Mouse (Mus musculus) kidney, adult 2 months (tissue): ENCODE data around the gene Spink4. TPM values are rescaled to one million over a fixed set of nuclear protein-coding genes. Genes with fewer than 3 reads are reported as not detected.
A peak's percentile ranks its signal among the peaks of the same experiment; 100 is the strongest.
"Not testable (repeated sequence)": the region's sequence is repeated elsewhere in the genome, so short reads cannot be mapped to it uniquely, and the experiment has no call there.

Experiments
- DNase-seq: peaks from one replicate; pipeline ENCODE4 v3.0.0; 2021
- H3K27ac ChIP-seq: fragments of 200-500 bp; 2 replicates; pipeline ENCODE4 v1.5.1; 2012; ENCODE audit warnings: low read depth, low read length, control low read depth, inconsistent platforms; ENCODE audit not compliant: insufficient read depth
- H3K27me3 ChIP-seq: fragments of 200-500 bp; replicated peaks from 2 replicates; pipeline ENCODE4 v1.6.1; 2012; ENCODE audit warnings: mild to moderate bottlenecking, moderate library complexity, low read length, inconsistent platforms; ENCODE audit not compliant: control insufficient read depth, insufficient read depth
- H3K36me3 ChIP-seq: fragments of 200-500 bp; 2 replicates; pipeline ENCODE4 v1.6.1; 2012; ENCODE audit warnings: mild to moderate bottlenecking, moderate library complexity, low read length, inconsistent platforms; ENCODE audit not compliant: control insufficient read depth, insufficient read depth
- H3K4me1 ChIP-seq: fragments of 200-500 bp; 2 replicates; pipeline ENCODE4 v1.6.1; 2011; ENCODE audit warnings: low read length; ENCODE audit not compliant: control insufficient read depth, insufficient read depth
- H3K4me3 ChIP-seq: fragments of 200-500 bp; 2 replicates; pipeline ENCODE4 v1.5.1; 2011; ENCODE audit warnings: mild to moderate bottlenecking, low read depth, low read length, control low read depth; ENCODE audit not compliant: insufficient read depth
- CTCF ChIP-seq: fragments of 200-500 bp; conservative IDR thresholded peaks from 2 replicates; pipeline ENCODE4 v1.5.1; 2011; ENCODE audit warnings: low read depth, mild to moderate bottlenecking, control low read depth, low read length, moderate library complexity, mixed read lengths; ENCODE audit not compliant: insufficient read depth, insufficient read length
- POLR2A ChIP-seq: fragments of 200-500 bp; IDR thresholded peaks from one replicate; pipeline ENCODE4 v1.6.1; 2011; ENCODE audit warnings: low read depth, low read length, control low read depth
- WGBS: fragments of 180-500 bp; shearing (Covaris S2); methylation state at CpG from one replicate; pipeline ENCODE4 v1.1.7; 2018; 5-methylcytosine and 5-hydroxymethylcytosine counted together
- polyA plus RNA-seq: library from polyadenylated mRNA; depleted of rRNA; stranded (reverse); fragments of >200 nt; gene quantifications from 2 replicates; pipeline ENCODE4 v1.2.3, GENCODE M21; 2012

Spink4 gene
- polyA plus RNA-seq, 1 experiment = 3.2 TPM

GRCm38 (mm10) chr4:40921288-40921687 is 1.4 kb downstream of the Spink4 start:
- no peak overlapping the region for H3K4me3 ChIP-seq
- peak; percentile 19 for DNase-seq
- peaks cover 9% of the 10 kb centered on the region; the same call in 1 of the 2 replicates for H3K4me1 ChIP-seq
- TF ChIP-seq CTCF (no peak), POLR2A (no peak)
- H3K27me3 ChIP-seq = no peaks in the 10 kb centered on the region
- H3K27ac ChIP-seq = peak overlapping the region; percentile 50; the same call in 1 of the 2 replicates
- H3K36me3 ChIP-seq = no peaks in the 10 kb centered on the region
- 80% methylated on average over 3 of the region's 3 CpGs for WGBS

DNA sequence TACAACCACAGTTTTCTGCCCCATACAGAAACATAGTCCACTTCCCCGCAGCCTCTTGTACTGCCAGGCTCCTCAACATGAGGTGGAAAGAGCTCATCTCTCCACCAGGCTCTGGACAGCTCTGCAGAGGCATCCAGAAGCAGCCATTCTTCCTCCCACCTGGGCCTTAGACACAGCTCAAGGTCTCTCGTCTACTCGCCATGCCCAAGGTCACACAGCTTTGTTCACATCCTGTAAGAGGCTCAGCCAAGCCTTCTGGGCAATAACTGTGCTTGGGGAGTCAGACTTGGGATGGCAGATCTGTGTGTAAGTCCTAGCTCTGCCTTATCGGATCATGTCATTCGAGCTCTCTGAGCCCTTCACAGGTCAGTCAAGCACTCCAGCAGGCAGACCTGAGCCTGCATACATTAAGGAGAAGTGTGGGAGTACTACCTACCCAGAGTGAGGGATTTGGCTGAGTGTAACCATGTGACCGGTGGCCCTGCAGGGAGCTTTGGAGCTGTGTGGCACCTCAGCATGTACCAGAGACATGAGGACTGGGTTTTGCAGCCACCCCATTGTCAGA is 3.3 kb downstream of the Spink4 start:
- WGBS = 50% methylated on average over 6 of the region's 6 CpGs
- TF ChIP-seq POLR2A = no peak
- no peak for TF ChIP-seq CTCF
- Histone ChIP-seq H3K27ac (peak overlapping the region; percentile 97), H3K4me1 (peaks cover 9% of the 10 kb centered on the region; the same call in 1 of the 2 replicates), H3K27me3 (no peaks in the 10 kb centered on the region), H3K4me3 (no peak overlapping the region), H3K36me3 (no peaks in the 10 kb centered on the region)
- DNase-seq = peak; percentile 68

GRCm38 (mm10) chr4:40925568-40925967 is 5.7 kb downstream of the Spink4 start:
- no peak for DNase-seq
- no peak overlapping the region for H3K27ac ChIP-seq
- WGBS = 53% methylated on average over 3 of the region's 3 CpGs

GRCm38 (mm10) chr4:40929046-40929445 is 9.2 kb downstream of the Spink4 start:
- Histone ChIP-seq H3K27me3 (no peaks in the 10 kb centered on the region), H3K4me1 (peaks cover 3% of the 10 kb centered on the region; the same call in 1 of the 2 replicates), H3K36me3 (no peaks in the 10 kb centered on the region), H3K27ac (no peak overlapping the region), H3K4me3 (no peak overlapping the region)
- TF ChIP-seq POLR2A (no peak), CTCF (no peak)
- DNase-seq = peak; percentile 34
- 33% methylated on average over 7 of the region's 7 CpGs for WGBS

More at GRCm38 (mm10) chr4:40925568-40925967, 5.7 kb downstream of the Spink4 start:
- TF ChIP-seq CTCF (no peak), POLR2A (no peak)
- Histone ChIP-seq H3K4me1 (peaks cover 6% of the 10 kb centered on the region; the same call in 1 of the 2 replicates), H3K27me3 (no peaks in the 10 kb centered on the region), H3K36me3 (no peaks in the 10 kb centered on the region), H3K4me3 (no peak overlapping the region)

- no peak overlapping the region for H3K27ac ChIP-seq
- 90% methylated on average over 5 of the region's 5 CpGs for WGBS
These were observed 13.8 kb downstream of the Spink4 start for GRCm38 (mm10) chr4:40933694-40934093.

DNA sequence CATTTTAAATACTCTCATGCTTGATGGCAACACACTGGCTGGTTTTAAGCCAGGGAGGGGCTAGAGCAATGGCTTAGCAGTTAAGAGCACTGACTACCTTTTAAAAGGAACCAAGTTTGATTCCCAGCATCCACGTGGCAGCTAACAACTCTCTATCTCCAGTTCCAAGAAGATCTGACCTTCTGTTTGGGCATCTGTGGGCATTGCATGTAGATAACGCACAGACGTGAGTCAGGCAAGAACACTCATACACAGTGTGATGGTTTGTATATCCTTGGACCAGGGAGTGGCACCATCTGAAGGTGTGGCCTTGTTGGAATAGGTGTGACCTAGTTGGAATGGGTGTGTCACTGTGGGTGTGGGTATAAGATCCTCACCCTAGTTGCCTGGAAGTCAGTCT is 14.5 kb downstream of the Spink4 start:
- DNase-seq, H3K27ac ChIP-seq, H3K27me3 ChIP-seq, H3K4me1 ChIP-seq, H3K36me3 ChIP-seq, H3K4me3 ChIP-seq: not testable (repeated sequence)
- 94% methylated on average over 3 of the region's 3 CpGs for WGBS

More at GRCm38 (mm10) chr4:40933694-40934093, 13.8 kb downstream of the Spink4 start:
- Histone ChIP-seq H3K36me3 (peaks cover 7% of the 10 kb centered on the region), H3K4me1 (peaks cover 3% of the 10 kb centered on the region; the same call in 1 of the 2 replicates), H3K27me3 (no peaks in the 10 kb centered on the region), H3K4me3 (no peak overlapping the region)
- TF ChIP-seq POLR2A = no peak
- TF ChIP-seq CTCF = no peak
- DNase-seq = no peak

DNA sequence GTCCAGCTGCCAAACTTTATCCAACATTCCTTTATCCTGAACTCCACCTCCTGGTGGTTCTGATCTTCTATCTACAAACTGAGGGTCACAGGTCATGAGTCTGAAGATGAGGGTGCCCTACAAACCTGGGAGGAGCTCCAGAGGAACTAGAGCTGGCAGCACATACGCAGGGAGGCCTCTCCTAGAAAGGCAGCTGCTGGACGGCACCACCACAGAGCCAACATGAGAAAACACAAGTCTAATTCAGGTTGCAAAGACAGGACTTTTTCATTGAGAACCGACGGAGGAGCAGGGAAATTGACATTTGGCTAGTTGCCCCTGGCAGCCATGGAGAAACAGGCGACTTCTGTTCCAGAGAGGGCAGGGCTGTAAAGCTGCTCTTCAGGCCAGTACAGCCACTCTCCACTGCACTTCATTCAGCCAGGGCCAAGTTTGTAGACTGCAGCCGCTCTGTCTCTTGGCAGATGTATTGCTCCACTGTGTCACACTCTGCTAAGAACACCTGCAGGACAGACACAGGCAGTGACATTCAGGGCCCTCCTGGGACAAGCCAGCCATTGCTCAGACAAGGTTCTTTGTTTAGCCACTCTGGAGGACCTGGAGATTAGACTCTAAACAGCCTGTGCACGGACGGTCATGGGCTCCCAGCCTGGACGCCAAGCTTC is 16.5 kb downstream of the Spink4 start:
- Histone ChIP-seq H3K4me1 (no peaks in the 10 kb centered on the region), H3K27ac (no peak overlapping the region), H3K4me3 (no peak overlapping the region), H3K36me3 (peaks cover 7% of the 10 kb centered on the region), H3K27me3 (no peaks in the 10 kb centered on the region)
- 67% methylated on average over 9 of the region's 9 CpGs for WGBS
- TF ChIP-seq POLR2A = no peak
- no peak for TF ChIP-seq CTCF
- peak; percentile 49 for DNase-seq
